Mouse (Mus musculus): ENCODE measurements around the gene Gpx2. TPM values are rescaled to one million over a fixed set of nuclear protein-coding genes. Genes with fewer than 3 reads are reported as not detected.

Gene Gpx2
- polyA plus RNA-seq (2015; fragmentation: Nextera tagmentation; extraction: Ambion mirVana) = 0.45 TPM in 1 of 2 replicates, not detected in the other

DNA sequence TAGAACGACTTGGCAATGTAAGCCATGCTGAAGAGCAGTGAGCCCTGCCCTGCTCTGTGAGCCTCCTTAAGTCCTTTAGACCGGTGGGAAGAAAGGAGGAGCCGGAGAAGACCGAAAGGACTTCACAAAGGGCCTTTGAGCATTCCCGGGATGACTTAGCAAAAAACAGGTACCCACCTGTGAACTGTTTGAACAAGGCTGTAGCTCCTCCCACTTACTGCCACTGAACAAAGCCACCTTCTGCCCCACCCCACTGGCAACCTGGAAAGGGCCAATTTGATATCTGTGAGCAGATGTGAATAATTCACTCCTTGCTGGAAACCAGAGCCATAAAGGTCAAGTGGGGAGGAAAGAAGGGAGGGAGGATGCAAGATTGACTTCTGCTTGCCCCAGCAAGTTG is at the start of gene Gpx2:
Gene Gpx2 (minus strand): TSS at position 205 of the 400 bp plus-strand sequence.
- DNase-seq (ENCODE audit: low spot score) = no peak
- no peak for ATAC-seq (replicated peaks; ENCODE audit: low FRiP score, low read depth)

DNA sequence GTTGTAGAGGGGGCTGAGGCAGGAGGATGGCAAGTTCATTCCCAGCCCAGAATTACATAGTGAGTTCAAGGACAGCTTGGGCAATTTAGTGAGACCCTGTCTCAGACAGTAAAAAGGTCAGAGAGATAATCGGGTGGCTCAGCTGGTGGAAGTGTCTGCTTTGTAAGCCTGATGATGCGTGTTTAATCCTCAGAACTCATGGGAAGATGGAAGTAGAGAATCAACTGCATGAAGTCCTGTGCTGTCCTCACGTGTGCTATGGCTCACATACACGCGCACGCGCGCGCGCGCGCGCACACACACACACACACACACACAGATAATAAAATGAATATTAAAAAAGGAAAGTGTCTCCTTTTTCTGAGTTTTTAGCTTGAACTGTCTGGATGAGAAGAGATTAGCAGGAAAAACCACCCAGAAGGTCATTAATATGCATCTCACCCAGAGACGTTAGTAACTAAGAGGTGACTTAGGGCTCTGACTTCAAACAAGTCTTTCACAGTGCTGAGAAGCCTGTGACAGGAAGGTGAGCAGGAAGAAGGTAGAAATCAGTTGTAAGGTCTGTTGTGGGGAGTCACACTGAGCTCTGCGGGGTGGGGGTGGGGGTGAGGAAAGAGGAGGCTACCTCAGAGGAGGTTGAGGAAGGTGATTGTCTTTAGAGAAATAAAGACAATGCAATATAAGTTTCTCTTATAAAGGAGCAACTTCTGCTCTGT is 49.1 kb upstream of the Gpx2 start:
- Histone ChIP-seq H3K4me2 (ENCODE audit: low read length) (no peak overlapping the region), H3K36me3 (ENCODE audit: insufficient read depth, low read length) (no peaks in the 10 kb centered on the region), H3K9me3 (replicated peaks; ENCODE audit: low read length) (no peaks in the 10 kb centered on the region; the same call in 1 of the 2 replicates), H3K4me1 (replicated peaks; ENCODE audit: insufficient read depth, low read length) (no peaks in the 10 kb centered on the region), H3K9ac (ENCODE audit: low read depth, low read length) (no peak overlapping the region), H3K27me3 (ENCODE audit: insufficient read depth, low read length) (no peaks in the 10 kb centered on the region), H3K4me3 (replicated peaks; ENCODE audit: low read depth, low read length) (no peak overlapping the region), H3K27ac (no peak overlapping the region)
- DNase-seq (ENCODE audit: low spot score) = no peak
- no peak for ATAC-seq (replicated peaks; ENCODE audit: low FRiP score, low read depth)
- TF ChIP-seq CTCF (IDR thresholded peaks at IDR 0.05; ENCODE audit: low read depth) = no peak
- WGBS = 92% methylated on average over 15 of the region's 15 CpGs

More for the DNA sequence above, at the start of gene Gpx2:
- Histone ChIP-seq H3K27ac (no peak within 1 kb of the TSS), H3K36me3 (ENCODE audit: insufficient read depth, low read length) (no peaks in the 10 kb centered on the region), H3K9me3 (replicated peaks; ENCODE audit: low read length) (no peaks in the 10 kb centered on the region), H3K4me1 (replicated peaks; ENCODE audit: insufficient read depth, low read length) (no peaks in the 10 kb centered on the region), H3K9ac (ENCODE audit: low read depth, low read length) (no peak within 1 kb of the TSS), H3K4me3 (replicated peaks; ENCODE audit: low read depth, low read length) (no peak within 1 kb of the TSS), H3K27me3 (ENCODE audit: insufficient read depth, low read length) (no peaks in the 10 kb centered on the region), H3K4me2 (ENCODE audit: low read length) (no peak within 1 kb of the TSS)
- TF ChIP-seq CTCF (IDR thresholded peaks at IDR 0.05; ENCODE audit: low read depth) = no peak
- WGBS = 74% methylated on average over 5 of the region's 5 CpGs

DNA sequence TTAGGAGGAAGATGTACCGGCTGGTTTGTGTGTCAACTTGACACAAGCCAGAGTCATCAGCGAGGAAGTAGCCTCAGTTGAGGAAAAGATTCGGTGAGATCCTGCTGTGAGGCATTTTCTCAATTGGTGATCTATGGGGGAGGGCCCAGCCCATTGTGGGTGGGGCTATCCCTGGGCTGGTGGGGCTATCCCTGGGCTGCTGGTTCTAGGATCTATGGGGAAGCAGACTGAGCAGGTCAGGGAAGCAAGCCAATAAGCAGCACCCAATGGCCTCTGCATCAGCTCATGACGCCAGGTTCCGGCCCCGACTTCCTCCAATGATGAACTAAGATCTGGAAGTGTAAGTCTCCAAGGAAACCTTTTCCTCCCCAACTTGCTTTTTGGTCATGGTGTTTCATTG is 44.7 kb upstream of the Gpx2 start:
- Histone ChIP-seq H3K4me2 (ENCODE audit: low read length) (no peak overlapping the region), H3K27me3 (ENCODE audit: insufficient read depth, low read length) (no peaks in the 10 kb centered on the region), H3K9me3 (replicated peaks; ENCODE audit: low read length) (no peaks in the 10 kb centered on the region), H3K4me3 (replicated peaks; ENCODE audit: low read depth, low read length) (no peak overlapping the region), H3K9ac (ENCODE audit: low read depth, low read length) (no peak overlapping the region), H3K36me3 (ENCODE audit: insufficient read depth, low read length) (no peaks in the 10 kb centered on the region), H3K4me1 (replicated peaks; ENCODE audit: insufficient read depth, low read length) (0 out of 2 replicates have a peak, but pooled peaks cover 5% of the 10 kb centered on the region), H3K27ac (no peak overlapping the region)
- WGBS = 80% methylated on average over 6 of the region's 6 CpGs
- TF ChIP-seq CTCF (IDR thresholded peaks at IDR 0.05; ENCODE audit: low read depth) = no peak
- ATAC-seq (replicated peaks; ENCODE audit: low FRiP score, low read depth) = no peak
- no peak for DNase-seq (ENCODE audit: low spot score)

DNA sequence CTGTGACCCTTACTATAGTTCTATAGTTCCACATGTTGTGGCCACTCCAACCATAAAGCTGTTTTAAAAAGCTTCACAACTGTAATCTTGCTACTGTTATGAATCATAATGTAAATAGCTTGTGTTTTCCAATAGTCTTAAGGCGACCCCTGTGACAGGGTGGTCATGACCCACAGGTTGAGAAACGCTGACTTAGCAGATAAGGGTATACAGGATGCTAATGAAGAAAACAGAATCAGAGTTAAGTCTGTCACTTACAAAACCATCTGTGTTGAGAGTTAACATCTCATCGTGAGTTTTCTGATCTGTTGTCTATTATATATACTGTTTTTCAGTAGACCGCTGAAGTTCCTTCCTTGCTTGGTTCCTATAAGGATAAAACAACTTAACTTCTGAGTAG is 43.9 kb upstream of the Gpx2 start:
- Histone ChIP-seq H3K4me2 (ENCODE audit: low read length) (no peak overlapping the region), H3K27ac (no peak overlapping the region), H3K27me3 (ENCODE audit: insufficient read depth, low read length) (no peaks in the 10 kb centered on the region), H3K36me3 (ENCODE audit: insufficient read depth, low read length) (no peaks in the 10 kb centered on the region), H3K4me3 (replicated peaks; ENCODE audit: low read depth, low read length) (no peak overlapping the region), H3K9me3 (replicated peaks; ENCODE audit: low read length) (no peaks in the 10 kb centered on the region), H3K4me1 (replicated peaks; ENCODE audit: insufficient read depth, low read length) (0 out of 2 replicates have a peak, but pooled peaks cover 5% of the 10 kb centered on the region), H3K9ac (ENCODE audit: low read depth, low read length) (no peak overlapping the region)
- ATAC-seq (replicated peaks; ENCODE audit: low FRiP score, low read depth) (no peak), DNase-seq (ENCODE audit: low spot score) (no peak)
- 91% methylated on average over 4 of the region's 4 CpGs for WGBS
- TF ChIP-seq CTCF (IDR thresholded peaks at IDR 0.05; ENCODE audit: low read depth) = no peak

DNA sequence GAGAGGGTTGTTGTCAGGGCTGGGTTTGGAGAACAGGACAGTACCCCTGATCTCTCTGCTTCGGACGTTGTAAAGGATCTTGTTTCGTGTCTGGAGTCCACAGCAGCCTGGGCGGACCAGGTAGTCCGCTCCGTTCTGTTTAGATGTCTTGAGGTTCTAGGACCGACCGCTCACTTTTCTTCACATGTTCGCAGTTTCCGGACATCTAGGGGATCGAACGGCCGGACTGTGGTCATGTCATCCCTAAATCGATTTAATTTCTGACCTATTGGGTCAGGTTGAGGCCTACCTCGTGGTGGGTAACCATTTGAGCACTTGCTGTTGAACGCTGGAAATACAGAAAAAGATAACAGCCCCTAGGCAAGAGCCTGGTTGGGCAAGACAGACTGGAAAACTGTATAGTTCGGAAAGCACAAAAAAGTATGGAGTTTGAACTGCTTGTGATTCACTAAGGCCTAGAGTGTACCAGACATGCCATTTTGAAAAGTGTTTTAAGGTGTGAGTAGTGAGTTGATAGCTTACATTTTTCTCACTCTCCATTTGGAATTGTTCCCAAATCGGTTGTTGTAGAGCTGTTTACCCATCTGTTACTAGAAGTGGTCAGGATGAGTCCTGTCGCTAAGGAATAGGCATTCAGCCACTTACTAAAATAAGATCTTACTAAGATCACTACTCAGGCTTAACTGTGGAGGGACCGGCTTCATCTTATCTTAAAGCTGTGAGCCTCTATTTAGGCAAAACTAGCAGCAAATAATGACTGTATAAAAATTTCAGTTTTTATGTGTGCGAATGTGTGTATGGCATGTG is 42.7 kb upstream of the Gpx2 start:
- Histone ChIP-seq H3K4me2 (ENCODE audit: low read length) (peak overlapping the region; percentile 59), H3K4me3 (replicated peaks; ENCODE audit: low read depth, low read length) (peak overlapping the region; percentile 52), H3K36me3 (ENCODE audit: insufficient read depth, low read length) (no peaks in the 10 kb centered on the region), H3K9me3 (replicated peaks; ENCODE audit: low read length) (no peaks in the 10 kb centered on the region), H3K27me3 (ENCODE audit: insufficient read depth, low read length) (no peaks in the 10 kb centered on the region), H3K4me1 (replicated peaks; ENCODE audit: insufficient read depth, low read length) (0 out of 2 replicates have a peak, but pooled peaks cover 5% of the 10 kb centered on the region), H3K27ac (peak overlapping the region; percentile 3; the same call in 1 of the 2 replicates), H3K9ac (ENCODE audit: low read depth, low read length) (peak overlapping the region; percentile 55)
- DNase-seq (ENCODE audit: low spot score) = no peak
- no peak for ATAC-seq (replicated peaks; ENCODE audit: low FRiP score, low read depth)
- TF ChIP-seq CTCF (IDR thresholded peaks at IDR 0.05; ENCODE audit: low read depth) = no peak
- 13% methylated on average over 21 of the region's 21 CpGs for WGBS

DNA sequence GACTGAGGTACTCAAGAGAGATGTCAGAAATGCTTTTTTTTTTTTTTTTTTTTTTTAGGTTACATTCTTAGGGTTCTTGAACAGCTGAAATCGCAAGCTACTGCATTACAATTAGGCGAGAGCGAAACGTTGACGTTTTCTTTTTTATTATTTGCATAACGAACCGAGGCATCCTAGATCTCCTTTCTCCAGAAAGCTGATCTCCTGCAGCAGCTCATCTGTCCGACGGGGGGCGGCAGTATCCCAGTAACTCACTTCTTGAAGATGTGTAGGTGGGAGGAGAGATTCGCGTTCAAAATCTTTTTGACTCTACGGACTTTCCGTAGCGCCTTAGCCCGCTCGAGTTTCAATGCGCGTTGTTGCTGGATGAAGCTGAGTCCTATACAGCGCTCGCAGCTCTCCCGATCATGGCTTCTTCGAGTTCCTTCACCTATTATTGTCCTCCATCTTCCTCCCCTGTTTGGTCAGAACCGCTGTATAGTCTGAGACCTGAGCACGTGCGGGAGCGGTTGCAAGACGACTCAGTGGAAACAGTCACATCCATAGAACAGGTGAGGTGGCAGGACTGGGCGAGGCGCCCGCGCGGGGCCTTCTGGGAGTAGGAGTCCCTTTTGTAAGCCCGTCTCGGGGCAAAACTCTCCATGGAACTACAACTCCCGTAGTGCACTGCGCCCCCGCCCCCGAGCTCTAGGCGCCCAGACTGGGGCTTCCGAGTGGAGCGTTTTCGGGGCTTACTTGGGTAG is 41.9 kb upstream of the Gpx2 start:
- Histone ChIP-seq H3K4me2 (ENCODE audit: low read length) (peak overlapping the region; percentile 59), H3K9ac (ENCODE audit: low read depth, low read length) (peak overlapping the region; percentile 55), H3K27me3 (ENCODE audit: insufficient read depth, low read length) (no peaks in the 10 kb centered on the region), H3K36me3 (ENCODE audit: insufficient read depth, low read length) (no peaks in the 10 kb centered on the region), H3K4me3 (replicated peaks; ENCODE audit: low read depth, low read length) (peak overlapping the region; percentile 52), H3K27ac (peak overlapping the region; percentile 3; the same call in 1 of the 2 replicates), H3K4me1 (replicated peaks; ENCODE audit: insufficient read depth, low read length) (0 out of 2 replicates have a peak, but pooled peaks cover 5% of the 10 kb centered on the region), H3K9me3 (replicated peaks; ENCODE audit: low read length) (no peaks in the 10 kb centered on the region)
- DNase-seq (ENCODE audit: low spot score) (peak; percentile 97), ATAC-seq (replicated peaks; ENCODE audit: low FRiP score, low read depth) (peak; percentile 99)
- WGBS = under 1% methylated on average over 43 of the region's 43 CpGs
- TF ChIP-seq CTCF (IDR thresholded peaks at IDR 0.05; ENCODE audit: low read depth) = peak; percentile 90

Measured in kidney, postnatal 0 days (tissue).